Mouse (Mus musculus): ENCODE data around the gene Wdr54.

- TF ChIP-seq CHD1 (IDR thresholded peaks at IDR 0.05; ENCODE audit: low read depth, low read length) (no peak), ZC3H11A (IDR thresholded peaks at IDR 0.05; ENCODE audit: low read depth, low read length) (no peak), POLR2A (IDR thresholded peaks at IDR 0.05; ENCODE audit: low read depth, low read length) (no peak), NRF1 (IDR thresholded peaks at IDR 0.05; ENCODE audit: low read depth, low read length) (no peak), CTCF (conservative IDR thresholded peaks at IDR 0.05 in 1 of 2, IDR thresholded peaks at IDR 0.05 in 1 of 2; ENCODE audit: low read depth in 2 of 2, low read length in 2 of 2) (no peak), SIN3A (IDR thresholded peaks at IDR 0.05; ENCODE audit: low read length) (no peak), JUND (conservative IDR thresholded peaks at IDR 0.05; ENCODE audit: low read depth, low read length) (no peak), HCFC1 (IDR thresholded peaks at IDR 0.05; ENCODE audit: low read depth, low read length) (no peak)
Measured at GRCm38 (mm10) chr6:83179390-83180117, 23.4 kb upstream of the Wdr54 start.

Measured in CH12.LX (cell line).